Mouse (Mus musculus) CH12.LX (cell line): ENCODE results near the gene Epb41l5. TPM values are rescaled to one million over a fixed set of nuclear protein-coding genes. Genes with fewer than 3 reads are reported as not detected.

Experiments used
- DNase-seq: peaks from one replicate; pipeline ENCODE4 v3.0.0-alpha.2; 2013; ENCODE audit errors: extremely low read depth
- H3K27ac ChIP-seq: 2 replicates; pipeline ENCODE4 v1.5.1; 2012; ENCODE audit warnings: low read depth, mild to moderate bottlenecking, control low read depth, moderate library complexity; ENCODE audit not compliant: insufficient read depth
- H3K27me3 ChIP-seq: replicated peaks from 2 replicates; pipeline ENCODE3; 2012; ENCODE audit warnings: inconsistent platforms
- H3K36me3 ChIP-seq, 2 experiments: replicated peaks in 1 of 2; 2 replicates each; pipeline versions ENCODE3 to v1.6.1; 2012; ENCODE audit warnings: inconsistent platforms in 1 of 2, low read length in 1 of 2, mild to moderate bottlenecking in 1 of 2, mixed read lengths in 1 of 2, moderate library complexity in 1 of 2; ENCODE audit not compliant: control insufficient read depth in 1 of 2, insufficient read depth in 1 of 2
- H3K4me1 ChIP-seq, 2 experiments: 2 replicates each; pipeline ENCODE4 v1.6.1; 2012; ENCODE audit warnings: inconsistent platforms in 1 of 2, moderate library complexity in 1 of 2; ENCODE audit not compliant: insufficient read depth in 2 of 2, control insufficient read depth in 1 of 2
- H3K4me2 ChIP-seq: 2 replicates; pipeline ENCODE4 v1.6.1; 2012; ENCODE audit warnings: low read depth, mild to moderate bottlenecking, control low read depth; ENCODE audit not compliant: poor library complexity, insufficient read depth, severe bottlenecking
- H3K4me3 ChIP-seq, 3 experiments: fragments of 150-350 bp in 1 of 3; sonication (generic) in 1 of 3; replicated peaks in 1 of 3; 2 replicates each; pipeline versions ENCODE3 to v1.5.1; 2011 to 2012; ENCODE audit warnings: low read depth in 2 of 3, low read length in 2 of 3, mild to moderate bottlenecking in 2 of 3, moderate library complexity in 2 of 3, control low read depth in 1 of 3, improper control_type of control experiment in 1 of 3, inconsistent platforms in 1 of 3, mixed read lengths in 1 of 3; ENCODE audit not compliant: poor library complexity in 1 of 3
- H3K79me2 ChIP-seq: replicated peaks from 2 replicates; pipeline ENCODE4 v1.6.1; 2012; ENCODE audit warnings: mild to moderate bottlenecking, moderate library complexity; ENCODE audit not compliant: control insufficient read depth, poor library complexity, insufficient read depth, severe bottlenecking; ENCODE audit errors: extremely low read depth
- H3K9ac ChIP-seq: 2 replicates; pipeline ENCODE4 v1.6.1; 2012; ENCODE audit warnings: low read depth, mild to moderate bottlenecking, control low read depth, moderate library complexity; ENCODE audit not compliant: insufficient read depth
- H3K9me3 ChIP-seq: replicated peaks from 2 replicates; pipeline ENCODE3; 2012; ENCODE audit warnings: low read length, inconsistent platforms, mixed read lengths
- BHLHE40 ChIP-seq: IDR thresholded peaks from 2 replicates; pipeline ENCODE4 v1.6.1; 2011; ENCODE audit warnings: mild to moderate bottlenecking, low read depth, low read length, improper control_type of control experiment
- CHD2 ChIP-seq: IDR thresholded peaks from 2 replicates; pipeline ENCODE4 v1.6.1; 2011; ENCODE audit warnings: low read length, improper control_type of control experiment
- ELF1 ChIP-seq: IDR thresholded peaks from 2 replicates; pipeline ENCODE4 v1.6.1; 2014; ENCODE audit warnings: low read depth, mild to moderate bottlenecking, inconsistent platforms, low read length, improper control_type of control experiment
- JUN ChIP-seq: IDR thresholded peaks from 2 replicates; pipeline ENCODE4 v1.6.1; 2011; ENCODE audit warnings: low read depth, mild to moderate bottlenecking, low read length, improper control_type of control experiment, moderate library complexity; ENCODE audit not compliant: insufficient read depth
- MAFK ChIP-seq: IDR thresholded peaks from 2 replicates; pipeline ENCODE4 v1.6.1; 2011; ENCODE audit warnings: low read length, improper control_type of control experiment; ENCODE audit not compliant: insufficient replicate concordance
- MEF2A ChIP-seq: IDR thresholded peaks from 2 replicates; pipeline ENCODE4 v1.6.1; 2014; ENCODE audit warnings: low read depth, mild to moderate bottlenecking, inconsistent platforms, low read length, improper control_type of control experiment, borderline replicate concordance
- MYC ChIP-seq: IDR thresholded peaks from 2 replicates; pipeline ENCODE4 v1.6.1; 2011; ENCODE audit warnings: low read depth, mild to moderate bottlenecking, improper control_type of control experiment, low read length
- NELFE ChIP-seq: IDR thresholded peaks from 2 replicates; pipeline ENCODE4 v1.6.1; 2011; ENCODE audit warnings: low read depth, low read length, improper control_type of control experiment
- NRF1 ChIP-seq: IDR thresholded peaks from 2 replicates; pipeline ENCODE4 v1.6.1; 2014; ENCODE audit warnings: low read depth, mild to moderate bottlenecking, inconsistent platforms, low read length, improper control_type of control experiment, moderate library complexity
- PAX5 ChIP-seq: IDR thresholded peaks from 2 replicates; pipeline ENCODE4 v1.6.1; 2012; ENCODE audit warnings: low read length, inconsistent platforms, mixed read lengths
- POLR2AphosphoS2 ChIP-seq: IDR thresholded peaks from 2 replicates; pipeline ENCODE4 v1.6.1; 2011; ENCODE audit warnings: low read depth, low read length, improper control_type of control experiment
- RCOR1 ChIP-seq: conservative IDR thresholded peaks from 2 replicates; pipeline ENCODE4 v1.6.1; 2012; ENCODE audit warnings: low read depth, mild to moderate bottlenecking, inconsistent platforms, low read length, improper control_type of control experiment
- SMC3 ChIP-seq: IDR thresholded peaks from 2 replicates; pipeline ENCODE4 v1.6.1; 2011; ENCODE audit warnings: low read depth, low read length, improper control_type of control experiment
- USF2 ChIP-seq: conservative IDR thresholded peaks from 2 replicates; pipeline ENCODE4 v1.6.1; 2011; ENCODE audit warnings: low read depth, low read length, improper control_type of control experiment
- dilution Hi-C: fragments of 300-500 bp; cut with MboI; formaldehyde crosslinking; loops from 2 replicates; pipeline ENCODE4 v1.14.3; 2020; ENCODE audit warnings: low sequenced_read_pairs; ENCODE audit not compliant: extremely low pct_unique_long_range_greater_than_20kb, extremely low pct_ligation_motif_present
- in situ Hi-C: fragments of 300-500 bp; cut with MboI; formaldehyde crosslinking; loops from 3 replicates; pipeline ENCODE4 v1.14.3; 2019; ENCODE audit warnings: low sequenced_read_pairs, low pct_ligation_motif_present, low pct_unique_long_range_greater_than_20kb, mixed read lengths
- polyA plus RNA-seq: library from polyadenylated mRNA; unstranded; fragments of >175 nt; gene quantifications from 2 replicates; pipeline ENCODE4 v1.2.1, GENCODE M21; 2012; ENCODE audit warnings: low read depth; ENCODE audit not compliant: insufficient read length
- total RNA-seq, 2 experiments: library from RNA; depleted of rRNA; stranded (reverse); fragments of 300-350 nt in 1 of 2; fragments of >200 nt in 1 of 2; gene quantifications; 2 replicates each; pipeline ENCODE4 v1.2.3; 2012 to 2014

Gene Epb41l5
- total and polyA plus RNA-seq, 3 experiments: 3.8 to 4.5 (median 4.3) TPM

GRCm38 (mm10) chr1:119501881-119502280 lies 146.9 kb downstream of the Epb41l5 start:
- dilution Hi-C loops: no loop called here

GRCm38 (mm10) chr1:119499456-119499855 lies 149.3 kb downstream of the Epb41l5 start:
- Histone ChIP-seq H3K4me2 (no peak overlapping the region), H3K27me3 (no peaks in the 10 kb centered on the region), H3K27ac (no peak overlapping the region), H3K9ac (no peak overlapping the region), H3K4me1 (peaks cover 3 to 27% of the 10 kb centered on the region in 2 experiments; a peak in 3 of 4 replicates), H3K4me3 (no peak overlapping the region), H3K79me2 (no peaks in the 10 kb centered on the region), H3K9me3 (no peaks in the 10 kb centered on the region), H3K36me3 (peaks cover 0 to 39% of the 10 kb centered on the region in 2 experiments)
- TF ChIP-seq BHLHE40: no peak
- TF ChIP-seq MEF2A: no peak
- TF ChIP-seq CHD2: no peak
- in situ Hi-C loops: loop anchor here (25.0 kb wide), 1 partner anchor 412 kb away; no protein-coding TSS in a partner anchor
- dilution Hi-C loops: no loop called here
- no peak for DNase-seq

More at GRCm38 (mm10) chr1:119501881-119502280, 146.9 kb downstream of the Epb41l5 start:
- Histone ChIP-seq H3K9ac (no peak overlapping the region), H3K4me2 (no peak overlapping the region), H3K4me3 (no peak overlapping the region), H3K4me1 (peaks cover 6 to 32% of the 10 kb centered on the region in 2 experiments; a peak in 3 of 4 replicates), H3K9me3 (no peaks in the 10 kb centered on the region), H3K27me3 (peaks cover 9% of the 10 kb centered on the region), H3K79me2 (no peaks in the 10 kb centered on the region), H3K27ac (no peak overlapping the region), H3K36me3 (peaks cover 0 to 22% of the 10 kb centered on the region in 2 experiments)
- in situ Hi-C loops: no loop called here
- no peak for TF ChIP-seq MYC
- TF ChIP-seq POLR2AphosphoS2: no peak
- no peak for TF ChIP-seq JUN
- no peak for DNase-seq

GRCm38 (mm10) chr1:119498536-119499231 lies 150.1 kb downstream of the Epb41l5 start:
- Histone ChIP-seq H3K27ac (no peak overlapping the region), H3K4me2 (no peak overlapping the region), H3K9me3 (no peaks in the 10 kb centered on the region), H3K27me3 (no peaks in the 10 kb centered on the region), H3K9ac (no peak overlapping the region), H3K36me3 (peaks cover 0 to 39% of the 10 kb centered on the region in 2 experiments), H3K79me2 (no peaks in the 10 kb centered on the region), H3K4me1 (peaks cover 3 to 23% of the 10 kb centered on the region in 2 experiments; a peak in 3 of 4 replicates), H3K4me3 (no peak overlapping the region)
- in situ Hi-C loops (loop anchor here (25.0 kb wide), 1 partner anchor 411 kb away; no protein-coding TSS in a partner anchor), dilution Hi-C loops (no loop called here)
- no peak for DNase-seq
- TF ChIP-seq NELFE (no peak), MEF2A (no peak), SMC3 (no peak), PAX5 (no peak), RCOR1 (no peak), ELF1 (no peak), USF2 (no peak), MAFK (no peak), NRF1 (no peak)
